Mouse (Mus musculus) B cell, adult 2 months (primary cell): ENCODE data around the gene Gm17651.

ENCODE experiments used
- DNase-seq, 2 experiments: peaks; one replicate each; pipeline ENCODE4 v3.0.0; 2022

Gene Gm17651

DNA sequence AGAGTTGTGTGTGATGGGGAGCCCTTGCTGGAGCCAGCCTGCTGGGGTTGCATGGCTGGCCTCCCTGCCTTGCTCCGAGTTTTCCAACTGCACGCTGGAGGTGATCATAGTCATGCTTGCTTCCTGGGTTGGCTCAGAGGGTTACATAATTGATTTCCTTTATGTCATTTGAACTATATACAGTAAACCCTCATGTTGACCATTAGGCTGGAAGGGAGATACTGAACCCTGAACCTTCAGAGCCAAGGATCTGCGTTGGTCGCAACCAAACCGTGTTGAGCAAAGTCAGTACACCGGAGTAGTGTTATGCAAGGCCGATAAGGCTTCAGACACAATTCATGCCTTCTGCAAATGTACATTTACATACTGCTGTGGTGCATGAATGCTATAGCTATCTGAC lies 46.6 kb downstream of the Gm17651 start:
- DNase-seq: no peak

DNA sequence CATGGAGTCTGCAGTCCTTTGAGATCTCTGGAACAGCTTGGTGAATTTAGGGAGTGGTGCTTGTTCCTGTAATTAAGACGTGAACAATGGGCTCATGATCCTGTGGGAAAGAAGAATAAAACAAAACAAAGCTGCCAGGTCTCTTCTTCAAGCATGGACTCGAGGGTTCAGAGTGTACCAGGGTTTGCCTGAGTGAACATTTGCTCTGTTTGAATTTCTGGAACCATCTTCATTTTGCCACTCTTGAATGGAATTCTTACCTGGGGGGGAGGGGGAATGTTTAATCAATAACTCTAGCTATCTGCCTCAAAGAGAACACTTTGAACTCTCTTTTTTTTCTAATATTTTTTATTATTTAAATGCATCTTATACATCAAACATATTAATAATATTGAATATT lies 49.9 kb downstream of the Gm17651 start:
- DNase-seq: no peak
